Mouse (Mus musculus) retina, postnatal 7 days (tissue): Measurements from ENCODE around the gene Ice2.

Experiments used
- DNase-seq: peaks from one replicate; pipeline ENCODE4 v3.0.0-alpha.2; 2012; ENCODE audit warnings: low read depth, low spot score

The Ice2 gene

GRCm38 (mm10) chr9:69397760-69398452 is at the start of gene Ice2:
Ice2 (plus strand) TSS chr9:69397906.
- DNase-seq, result peak; percentile 73

GRCm38 (mm10) chr9:69349537-69349936 is 48.2 kb upstream of the Ice2 start:
- no peak for DNase-seq

GRCm38 (mm10) chr9:69354228-69354627 is 43.5 kb upstream of the Ice2 start:
- no peak for DNase-seq

DNA sequence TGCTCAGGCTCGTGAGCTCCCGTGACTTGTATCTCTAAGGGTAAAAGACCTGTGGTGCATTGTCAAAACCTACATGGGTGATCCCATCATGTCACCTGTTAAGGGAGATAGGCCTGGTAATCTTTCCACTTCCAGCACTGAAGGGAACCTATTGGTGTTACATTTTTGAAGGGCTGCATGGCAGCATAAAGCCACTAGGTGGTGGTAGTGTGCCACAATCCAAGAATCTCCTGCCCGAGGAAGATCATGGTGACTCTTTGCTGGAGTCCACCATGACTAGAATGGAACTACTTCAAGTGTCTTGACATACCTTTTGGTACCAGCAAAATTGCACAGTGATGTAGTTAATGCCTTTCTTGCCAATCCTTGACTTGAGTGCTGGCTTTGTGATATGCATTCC is 39.9 kb upstream of the Ice2 start:
- peak; percentile 35 for DNase-seq

GRCm38 (mm10) chr9:69358797-69359196 is 38.9 kb upstream of the Ice2 start:
- DNase-seq, result no peak

- no peak for DNase-seq
These were observed 35.7 kb upstream of the Ice2 start for GRCm38 (mm10) chr9:69361951-69362445.

GRCm38 (mm10) chr9:69362766-69363165 is 34.9 kb upstream of the Ice2 start:
- DNase-seq, result no peak

DNA sequence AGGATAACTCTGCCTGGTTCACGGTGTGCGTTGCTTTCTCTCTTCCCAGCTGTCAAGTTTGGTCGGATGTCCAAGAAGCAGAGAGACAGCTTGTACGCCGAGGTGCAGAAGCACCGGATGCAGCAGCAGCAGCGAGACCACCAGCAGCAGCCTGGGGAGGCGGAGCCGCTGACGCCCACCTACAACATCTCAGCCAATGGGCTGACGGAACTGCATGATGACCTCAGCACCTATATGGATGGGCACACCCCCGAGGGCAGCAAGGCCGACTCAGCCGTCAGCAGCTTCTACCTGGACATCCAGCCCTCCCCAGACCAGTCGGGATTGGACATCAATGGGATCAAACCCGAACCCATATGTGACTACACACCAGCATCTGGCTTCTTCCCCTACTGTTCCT is 33.6 kb upstream of the Ice2 start:
- no peak for DNase-seq

- no peak for DNase-seq
These were observed 30.7 kb upstream of the Ice2 start for GRCm38 (mm10) chr9:69367055-69367454.

- DNase-seq, result peak; percentile 29
These were observed 29.6 kb upstream of the Ice2 start for GRCm38 (mm10) chr9:69368071-69368470.

DNA sequence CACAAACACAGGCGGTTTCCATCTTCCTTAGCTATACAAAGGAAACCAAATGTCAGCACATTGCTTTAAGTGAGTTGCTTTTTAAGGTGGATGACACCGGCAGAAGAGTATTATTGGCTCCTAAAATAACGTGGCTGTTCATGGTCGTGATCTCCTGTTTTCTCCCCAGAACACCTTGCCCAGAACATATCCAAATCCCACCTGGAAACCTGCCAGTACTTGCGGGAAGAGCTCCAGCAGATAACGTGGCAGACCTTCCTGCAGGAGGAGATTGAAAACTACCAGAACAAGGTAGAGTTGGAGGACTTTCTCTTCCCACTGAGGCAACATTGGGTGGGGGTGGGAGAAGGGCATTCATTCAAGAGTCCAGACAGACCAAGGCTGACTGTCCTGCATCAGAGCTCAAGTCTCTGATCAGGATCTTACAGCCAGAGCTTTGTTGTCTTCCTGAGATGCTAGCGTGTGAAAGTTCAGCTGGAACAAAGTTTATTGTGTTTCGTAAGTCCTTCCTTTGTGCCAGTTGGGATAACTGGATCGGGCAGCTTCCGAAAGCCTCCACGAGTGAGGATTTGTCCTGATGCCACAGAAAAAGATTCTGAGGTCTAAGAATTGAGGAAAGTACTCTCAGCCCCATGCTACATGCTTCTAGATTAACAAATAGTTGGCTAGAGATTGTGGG is 26.5 kb upstream of the Ice2 start:
- no peak for DNase-seq

DNA sequence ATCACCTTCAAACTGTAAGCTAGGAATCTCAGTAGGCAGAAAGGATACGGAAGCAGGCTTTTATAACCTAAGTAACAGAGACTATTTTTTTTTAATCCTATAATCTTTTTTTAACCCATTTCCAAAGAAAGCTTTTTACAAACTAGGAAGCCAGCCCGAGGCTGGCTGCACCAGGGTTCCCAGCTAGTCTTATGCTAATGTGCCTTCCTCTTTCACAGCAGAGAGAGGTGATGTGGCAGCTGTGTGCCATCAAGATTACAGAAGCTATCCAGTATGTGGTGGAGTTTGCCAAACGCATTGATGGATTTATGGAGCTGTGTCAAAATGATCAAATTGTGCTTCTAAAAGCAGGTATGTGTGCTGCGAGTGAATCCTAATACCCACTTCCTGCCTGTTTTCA is 24.8 kb upstream of the Ice2 start:
- DNase-seq, result no peak

DNA sequence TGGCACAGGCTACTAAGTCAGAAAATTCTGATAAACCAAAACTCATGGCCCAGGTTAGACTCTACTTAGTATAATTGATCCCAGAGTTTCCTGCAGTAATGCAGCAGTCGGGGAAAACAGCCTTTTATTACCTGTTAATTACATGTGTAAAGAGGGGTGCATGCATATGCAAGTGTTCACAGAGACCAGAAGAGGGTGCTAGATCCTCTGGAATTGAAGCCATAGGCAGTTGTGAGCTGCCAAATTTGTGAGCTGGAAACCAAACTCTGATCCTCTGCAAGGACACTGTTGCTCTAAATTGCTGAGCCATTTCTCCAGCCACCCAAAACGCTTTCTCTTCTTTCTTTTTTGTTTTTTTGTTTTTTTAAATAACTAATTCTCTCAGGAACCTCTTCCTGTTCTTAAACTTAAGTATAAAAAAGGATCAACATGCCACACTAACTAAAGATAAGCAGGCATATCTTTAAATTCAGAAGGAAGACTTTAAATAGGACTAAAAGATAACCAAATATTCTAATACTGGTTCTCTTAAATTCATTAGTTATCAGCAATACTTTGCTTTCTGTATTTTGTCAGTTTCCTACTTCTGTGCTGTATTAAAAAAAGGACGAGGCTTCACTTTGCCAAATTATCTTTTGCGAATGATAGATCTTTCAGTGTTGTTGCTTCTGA is 20.6 kb upstream of the Ice2 start:
- no peak for DNase-seq

DNA sequence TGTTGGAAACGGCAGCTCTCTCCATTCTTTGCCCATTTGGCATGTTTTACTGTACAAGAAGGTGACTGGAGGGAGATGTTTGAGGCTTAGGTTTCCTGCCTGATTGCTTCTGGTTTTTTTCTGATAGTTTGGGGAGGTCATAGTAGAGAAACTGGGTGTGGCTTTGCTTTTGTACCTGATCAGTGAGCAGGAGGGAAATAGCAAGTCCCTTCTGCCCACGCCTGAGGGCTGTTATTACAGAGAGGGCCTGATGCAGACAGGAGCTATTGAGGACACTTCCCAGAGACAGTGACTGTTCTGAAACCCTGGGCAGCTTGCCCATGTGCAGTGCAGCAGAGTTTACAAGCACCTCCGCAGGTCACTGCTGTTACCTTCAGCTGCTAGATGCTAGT is 20.1 kb upstream of the Ice2 start:
- no peak for DNase-seq

DNA sequence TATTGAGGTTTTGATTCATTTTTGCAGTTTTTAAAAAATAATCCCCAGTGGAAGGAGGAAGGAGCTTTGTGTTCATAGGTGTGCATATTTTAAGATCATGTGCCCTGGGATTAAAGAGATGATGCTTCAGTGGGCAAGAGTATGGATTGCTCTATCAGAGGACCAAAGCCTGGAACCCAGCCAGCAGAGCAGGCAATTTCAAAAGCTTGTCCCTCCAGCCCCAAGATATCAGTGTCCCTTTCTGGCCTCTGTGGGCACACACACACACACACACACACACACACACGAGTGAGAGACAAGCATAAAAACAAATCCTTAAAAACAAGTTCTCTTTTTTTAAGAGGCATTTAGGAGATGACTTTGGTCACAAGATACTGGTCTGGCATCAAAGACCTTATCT is 17.2 kb upstream of the Ice2 start:
- DNase-seq, result no peak

DNA sequence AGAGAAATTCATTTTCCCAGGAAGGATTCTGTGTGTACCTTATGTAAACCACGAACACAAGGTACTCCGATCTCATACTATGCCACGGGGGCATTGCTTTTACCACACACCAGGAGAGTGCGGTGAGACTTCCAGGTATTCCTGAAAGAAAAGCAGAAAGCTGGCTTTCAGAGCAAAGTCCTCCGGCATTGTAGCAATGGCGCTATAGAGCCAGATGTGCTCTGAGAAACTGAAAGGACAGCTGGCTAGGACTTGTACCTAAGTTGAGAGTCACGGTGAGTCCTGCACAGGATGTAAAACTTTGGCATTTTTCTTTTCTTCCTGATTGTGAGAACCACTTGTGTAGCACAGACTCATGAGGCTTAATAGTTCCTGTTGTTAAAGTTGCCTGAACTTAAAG is 16.0 kb upstream of the Ice2 start:
- DNase-seq, result no peak

GRCm38 (mm10) chr9:69384475-69384874 is 13.2 kb upstream of the Ice2 start:
- no peak for DNase-seq

- no peak for DNase-seq
These were observed 12.8 kb upstream of the Ice2 start for GRCm38 (mm10) chr9:69384905-69385304.

GRCm38 (mm10) chr9:69387296-69387695 is 10.4 kb upstream of the Ice2 start:
- no peak for DNase-seq

GRCm38 (mm10) chr9:69390631-69391030 is 7.1 kb upstream of the Ice2 start:
- DNase-seq, result no peak

DNA sequence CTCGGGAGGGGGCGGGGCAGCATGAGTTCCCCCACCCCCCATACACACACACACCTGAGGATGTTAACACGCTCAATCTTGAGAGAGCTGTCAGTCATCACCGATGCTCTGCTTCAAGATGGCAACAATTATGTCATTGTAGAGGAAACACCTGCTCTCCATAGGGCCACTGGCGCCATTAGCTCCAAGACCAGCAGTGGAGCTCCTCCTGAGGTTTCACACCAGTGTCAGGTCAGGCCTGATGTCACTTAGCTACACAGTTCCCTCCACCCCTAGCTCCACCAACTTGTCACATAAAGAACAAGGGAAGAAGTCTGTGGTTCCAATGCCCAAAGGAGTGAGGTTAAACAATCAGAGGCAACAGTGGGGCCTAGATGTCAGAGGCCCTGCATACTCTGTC is 3.5 kb upstream of the Ice2 start:
- DNase-seq, result no peak

GRCm38 (mm10) chr9:69397432-69397759 is 310 bp upstream of the Ice2 start:
- no peak for DNase-seq

DNA sequence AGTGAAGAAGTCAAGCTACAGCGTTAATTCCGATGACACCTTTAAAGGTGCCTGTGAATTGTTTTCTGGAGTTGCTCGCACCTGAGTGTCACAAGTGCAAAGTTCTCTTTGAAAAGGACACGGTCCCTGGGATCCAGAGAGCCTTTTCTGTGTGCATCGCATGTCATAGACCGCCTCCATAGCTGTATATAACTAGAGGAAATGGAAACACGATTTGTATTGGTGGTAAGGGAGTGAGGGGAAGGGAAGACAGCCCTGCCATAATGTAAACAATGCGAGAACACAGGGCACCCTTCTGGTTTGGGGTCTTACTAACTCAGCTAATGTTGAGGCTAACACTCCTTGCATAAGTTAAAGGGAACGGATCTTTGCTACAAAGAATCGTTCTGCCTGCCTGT is 746 bp downstream of the Ice2 start:
- no peak for DNase-seq
